Comparison of ENCODE assay signal across 11 mouse cellular contexts in genomic region chr6:99782996-99783395, GRCm38 (mm10). TPM values are rescaled to one million over a fixed set of nuclear protein-coding genes. Genes with fewer than 3 reads are reported as not detected.
DNase-seq lines count a peak whose midpoint lies in the region; ATAC-seq and TF ChIP-seq lines count a peak whose summit lies in the region.
"Had no signal": no experiment of that assay in that cellular context is flagged by ENCODE, and none has a peak within 500 bp of the region (broad histone marks: within the 10 kb centered on the region; RNA-seq: fewer than 3 reads in every experiment).

No protein-coding gene starts in this region.

- H3K9ac ChIP-seq in forebrain, postnatal 0 days = no peak overlapping the region
- no peak overlapping the region for H3K9ac ChIP-seq in forebrain, embryonic 12.5 days
- H3K9ac ChIP-seq in neural tube, embryonic 11.5 days (ENCODE audit: low read length) = no peak overlapping the region
- H3K9ac ChIP-seq: lung, embryonic 15.5 days had no signal

- no peak overlapping the region for H3K4me2 ChIP-seq in forebrain, postnatal 0 days (ENCODE audit: low read depth)
- H3K4me2 ChIP-seq in forebrain, embryonic 12.5 days = no peak overlapping the region
- no peak overlapping the region for H3K4me2 ChIP-seq in neural tube, embryonic 11.5 days (ENCODE audit: low read depth)
- H3K4me2 ChIP-seq: lung, embryonic 15.5 days had no signal

- no peaks in the 10 kb centered on the region for H3K27me3 ChIP-seq in forebrain, postnatal 0 days (ENCODE audit: insufficient read depth, low read length)
- H3K27me3 ChIP-seq in forebrain, embryonic 12.5 days = no peaks in the 10 kb centered on the region
- no peaks in the 10 kb centered on the region for H3K27me3 ChIP-seq in neural tube, embryonic 11.5 days (ENCODE audit: control insufficient read depth, insufficient read depth, low read length)
- H3K27me3 ChIP-seq: lung, embryonic 15.5 days had no signal

- no peak for DNase-seq in forebrain, postnatal 0 days
- peak; percentile 14 for DNase-seq in neural tube, embryonic 11.5 days (ENCODE audit: low spot score)
- no peak for DNase-seq in neural tube, embryonic 10.5 days (ENCODE audit: extremely low spot score, low spot score)
- peak; percentile 22 for DNase-seq in brain, embryonic 14.5 days (ENCODE audit: low read depth)
- DNase-seq in thymus, postnatal 14 days = peak; percentile 57
- DNase-seq in ovary, postnatal 36 days (ENCODE audit: low spot score) = no peak
- no peak for DNase-seq in spleen, adult 12 weeks (ENCODE audit: low spot score)

- H3K36me3 ChIP-seq in forebrain, postnatal 0 days (ENCODE audit: insufficient read depth) = no peaks in the 10 kb centered on the region
- H3K36me3 ChIP-seq in forebrain, embryonic 12.5 days (replicated peaks) = no peaks in the 10 kb centered on the region
- H3K36me3 ChIP-seq in neural tube, embryonic 11.5 days (ENCODE audit: control insufficient read depth, insufficient read depth, low read length) = no peaks in the 10 kb centered on the region
- H3K36me3 ChIP-seq: lung, embryonic 15.5 days had no signal

- 83% methylated on average over 2 of the region's 2 CpGs for WGBS in forebrain, postnatal 0 days
- WGBS in forebrain, embryonic 12.5 days = 89% methylated on average over 2 of the region's 2 CpGs
- WGBS in neural tube, embryonic 11.5 days = 83% methylated on average over 2 of the region's 2 CpGs

- ATAC-seq in forebrain, postnatal 0 days = no peak
- no peak for ATAC-seq in forebrain, embryonic 12.5 days (ENCODE audit: low FRiP score)
- ATAC-seq in neural tube, embryonic 11.5 days (ENCODE audit: insufficient read depth, low FRiP score, low TSS enrichment) = no peak

- TF ChIP-seq POLR2A in brain, embryonic 14.5 days (IDR thresholded peaks at IDR 0.05; ENCODE audit: borderline replicate concordance, extremely low read depth, insufficient read depth, insufficient read length, poor library complexity, severe bottlenecking) = no peak

- 0 out of 2 replicates have a peak, but pooled peaks cover 8% of the 10 kb centered on the region for H3K4me1 ChIP-seq in forebrain, postnatal 0 days (ENCODE audit: insufficient read depth)
- peaks cover 8% of the 10 kb centered on the region; the same call in 1 of the 2 replicates for H3K4me1 ChIP-seq in forebrain, embryonic 12.5 days
- no peaks in the 10 kb centered on the region for H3K4me1 ChIP-seq in neural tube, embryonic 11.5 days (ENCODE audit: control insufficient read depth, insufficient read depth, low read length)
- H3K4me1 ChIP-seq: lung, embryonic 15.5 days had no signal

- TF ChIP-seq CTCF in forebrain, postnatal 0 days (IDR thresholded peaks at IDR 0.05; ENCODE audit: low read depth) = peak; percentile 61
- peak; percentile 41; the same call in 1 of the 2 replicates for TF ChIP-seq CTCF in brain, embryonic 14.5 days (IDR thresholded peaks at IDR 0.05; ENCODE audit: borderline replicate concordance, extremely low read depth, insufficient read depth, insufficient read length)

- H3K27ac ChIP-seq in forebrain, postnatal 0 days (ENCODE audit: low read depth, low read length) = no peak overlapping the region
- H3K27ac ChIP-seq in forebrain, embryonic 12.5 days = no peak overlapping the region
- H3K27ac ChIP-seq in neural tube, embryonic 11.5 days (ENCODE audit: low read depth, low read length) = no peak overlapping the region
- H3K27ac ChIP-seq: lung, embryonic 15.5 days had no signal

- H3K4me3 ChIP-seq in forebrain, postnatal 0 days (ENCODE audit: low read depth, low read length) = no peak overlapping the region
- H3K4me3 ChIP-seq in forebrain, embryonic 12.5 days (replicated peaks) = no peak overlapping the region
- no peak overlapping the region for H3K4me3 ChIP-seq in neural tube, embryonic 11.5 days (ENCODE audit: low read depth, low read length)
- H3K4me3 ChIP-seq: lung, embryonic 15.5 days had no signal

- no peaks in the 10 kb centered on the region for H3K9me3 ChIP-seq in forebrain, postnatal 0 days (ENCODE audit: low read length)
- H3K9me3 ChIP-seq in forebrain, embryonic 12.5 days = no peaks in the 10 kb centered on the region
- no peaks in the 10 kb centered on the region for H3K9me3 ChIP-seq in neural tube, embryonic 11.5 days (ENCODE audit: control insufficient read depth, low read length)
- H3K9me3 ChIP-seq: lung, embryonic 15.5 days had no signal

RNA-seq across cellular contexts. Expression of gene Prok2, which starts 56.8 kb away (rescaled TPM):
- 1.00 and 1.5 TPM in 2 replicates for total RNA-seq in forebrain, postnatal 0 days (2014; rRNA removed)
- 3.8 and 4.9 TPM in 2 replicates for polyA plus RNA-seq in forebrain, postnatal 0 days (2015; fragmentation: Nextera tagmentation; extraction: Ambion mirVana)
- polyA plus RNA-seq in forebrain, embryonic 12.5 days (2016; fragmentation: Nextera tagmentation; extraction: Ambion mirVana) = 1.1 and 2.1 TPM in 2 replicates
- polyA plus RNA-seq in neural tube, embryonic 11.5 days (2014; fragmentation: Nextera tagmentation; extraction: Ambion mirVana) = not detected in 2 replicates
- polyA plus RNA-seq in brain, embryonic 14.5 days (2012; rRNA removed) = 0.06 and 0.46 TPM in 2 replicates
- total RNA-seq: adrenal gland, adult 18-20 months; heart, adult 18-20 months had no signal

Comparison
In these comparisons a context has a peak if more than half of its experiments do, and no peak if none do; other contexts are left out.
1. DNase-seq: peak in neural tube, embryonic 11.5 days (single experiment), brain, embryonic 14.5 days (single experiment) and thymus, postnatal 14 days (single experiment); none in forebrain, postnatal 0 days (single experiment), neural tube, embryonic 10.5 days (single experiment), ovary, postnatal 36 days (single experiment) and spleen, adult 12 weeks (single experiment).